Mouse (Mus musculus): ENCODE measurements around the gene Reln.

Reln gene

DNA sequence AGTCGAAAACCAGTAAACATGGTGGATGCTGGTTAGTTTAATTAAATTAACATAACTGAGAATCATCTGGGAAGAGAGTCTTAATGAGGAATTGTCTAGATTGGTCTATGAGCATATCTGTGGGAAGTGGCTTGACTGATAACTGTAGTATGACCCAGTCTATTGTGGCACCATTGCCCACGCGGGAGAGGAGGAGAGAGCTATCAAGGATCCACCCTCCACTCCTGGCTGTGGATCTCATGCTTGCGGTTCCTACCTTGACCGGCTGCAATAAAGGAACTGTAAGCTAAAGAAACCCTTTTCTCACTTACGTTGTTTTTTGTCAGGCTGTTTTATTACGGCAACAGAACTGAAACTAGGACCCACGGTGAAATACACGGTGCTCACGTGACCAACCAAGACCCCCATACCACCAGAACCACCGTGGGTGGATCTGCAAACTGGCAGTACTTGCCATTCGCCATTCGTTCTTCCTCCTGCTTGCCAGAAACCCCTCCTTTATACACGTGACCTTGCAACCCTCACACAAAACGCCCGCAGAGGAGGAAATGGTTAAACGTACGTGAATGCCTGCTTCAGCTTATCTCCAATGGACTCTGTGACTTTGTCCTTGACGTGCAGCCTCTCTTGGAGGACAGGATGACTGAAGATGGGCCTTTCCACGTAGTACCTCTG, 497.7 kb downstream of the Reln start:
- DNase-seq (ENCODE audit: low spot score in 2 of 2): no peak

DNA sequence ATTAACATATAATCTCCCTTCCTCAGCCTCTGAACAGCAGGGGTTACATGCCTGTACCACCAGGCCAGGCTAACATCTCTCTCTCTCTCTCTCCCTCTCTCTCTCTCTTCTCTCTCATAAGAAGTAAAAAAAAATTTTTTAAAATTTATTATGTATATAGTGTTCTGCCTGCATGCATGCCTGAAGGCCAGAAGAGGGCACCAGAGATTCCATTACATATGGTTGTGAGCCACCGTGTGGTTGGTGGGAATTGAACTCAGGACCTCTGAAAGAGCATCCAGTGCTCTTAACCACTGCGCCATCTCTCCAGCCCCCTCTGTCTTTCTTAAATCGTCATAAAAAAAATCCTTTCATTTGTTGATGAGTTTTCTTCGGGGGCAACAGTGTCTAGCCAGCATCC, 499.8 kb downstream of the Reln start:
- no peak for DNase-seq (ENCODE audit: low spot score in 2 of 2)

All from left cerebral cortex, adult 9 months (tissue).